Mouse (Mus musculus): ENCODE measurements around the gene Adra2c.

Adra2c gene

DNA sequence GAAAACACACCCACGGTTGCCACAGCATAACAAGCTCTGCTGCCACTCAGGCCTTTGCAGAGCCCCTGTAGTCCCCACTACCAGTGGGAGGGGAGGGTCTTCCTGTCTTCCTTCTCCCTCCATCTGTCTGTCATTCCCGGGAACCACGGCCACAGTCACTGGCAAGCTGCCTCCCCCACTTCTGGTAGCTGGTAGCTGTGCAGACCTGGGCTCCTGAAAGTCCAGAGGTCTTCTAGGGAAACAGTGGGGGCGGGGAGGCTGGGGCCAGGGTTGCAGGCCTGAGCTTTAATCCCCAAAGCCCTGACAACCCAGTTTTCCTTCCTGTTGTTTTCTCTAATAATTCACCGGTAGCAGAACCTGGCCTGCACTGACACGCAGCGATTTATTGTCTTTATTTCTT, 31.7 kb downstream of the Adra2c start:
- no peak for DNase-seq (ENCODE audit: extremely low read depth, low read depth)

DNA sequence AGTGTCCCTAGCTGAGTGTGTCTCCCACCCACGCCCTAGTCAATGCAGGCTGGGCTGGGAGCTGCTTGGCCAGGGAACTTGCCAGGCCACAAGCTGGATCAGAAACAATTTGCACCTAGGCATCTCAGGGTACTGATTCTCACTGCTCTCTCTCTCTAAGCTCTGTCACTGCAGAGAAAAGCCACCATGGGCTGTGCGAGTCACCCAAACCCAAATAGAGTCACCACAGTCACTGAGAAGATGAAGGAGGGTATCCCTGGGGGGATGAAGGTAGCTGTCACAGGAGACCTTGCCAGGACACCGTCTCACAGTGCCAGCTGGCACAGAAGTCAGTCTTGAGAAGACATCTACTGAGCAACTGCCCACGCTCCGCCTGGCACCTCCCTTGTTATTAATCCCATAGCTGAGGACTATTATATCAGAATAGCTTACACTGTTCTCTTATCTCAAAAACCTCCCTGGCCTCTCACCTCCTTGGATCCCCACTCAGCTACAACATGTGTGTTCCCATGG, 33.7 kb downstream of the Adra2c start:
- no peak for DNase-seq (ENCODE audit: extremely low read depth, low read depth)

DNA sequence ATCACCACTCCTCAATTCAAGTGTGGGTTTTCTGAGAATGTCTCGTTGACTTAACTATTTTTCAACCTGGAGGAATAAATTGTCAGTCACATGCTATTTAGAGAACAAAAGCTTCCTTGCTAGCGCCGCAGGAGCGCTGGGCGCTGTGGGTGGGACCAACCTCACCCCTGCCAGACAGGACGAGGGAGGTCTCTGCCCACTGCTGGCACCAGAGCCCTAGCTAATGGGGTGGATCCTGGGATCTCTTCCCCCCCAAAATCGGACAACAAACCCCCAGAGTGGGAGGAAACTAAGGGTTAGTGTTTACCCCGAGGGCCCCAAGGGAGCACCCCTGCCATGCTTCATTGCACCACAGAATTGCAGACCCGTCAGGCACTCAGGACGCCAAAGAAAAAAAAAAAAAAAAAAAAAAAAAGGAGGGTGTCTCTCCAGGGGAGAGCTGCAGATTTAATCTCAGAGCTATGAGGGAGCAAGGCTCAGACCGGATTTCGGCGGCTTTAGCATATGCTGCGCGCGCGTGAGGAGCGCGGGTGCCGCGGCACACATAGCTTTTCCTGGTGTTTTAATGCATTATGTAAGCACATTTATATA, 35.2 kb downstream of the Adra2c start:
- no peak for DNase-seq (ENCODE audit: extremely low read depth, low read depth)

DNA sequence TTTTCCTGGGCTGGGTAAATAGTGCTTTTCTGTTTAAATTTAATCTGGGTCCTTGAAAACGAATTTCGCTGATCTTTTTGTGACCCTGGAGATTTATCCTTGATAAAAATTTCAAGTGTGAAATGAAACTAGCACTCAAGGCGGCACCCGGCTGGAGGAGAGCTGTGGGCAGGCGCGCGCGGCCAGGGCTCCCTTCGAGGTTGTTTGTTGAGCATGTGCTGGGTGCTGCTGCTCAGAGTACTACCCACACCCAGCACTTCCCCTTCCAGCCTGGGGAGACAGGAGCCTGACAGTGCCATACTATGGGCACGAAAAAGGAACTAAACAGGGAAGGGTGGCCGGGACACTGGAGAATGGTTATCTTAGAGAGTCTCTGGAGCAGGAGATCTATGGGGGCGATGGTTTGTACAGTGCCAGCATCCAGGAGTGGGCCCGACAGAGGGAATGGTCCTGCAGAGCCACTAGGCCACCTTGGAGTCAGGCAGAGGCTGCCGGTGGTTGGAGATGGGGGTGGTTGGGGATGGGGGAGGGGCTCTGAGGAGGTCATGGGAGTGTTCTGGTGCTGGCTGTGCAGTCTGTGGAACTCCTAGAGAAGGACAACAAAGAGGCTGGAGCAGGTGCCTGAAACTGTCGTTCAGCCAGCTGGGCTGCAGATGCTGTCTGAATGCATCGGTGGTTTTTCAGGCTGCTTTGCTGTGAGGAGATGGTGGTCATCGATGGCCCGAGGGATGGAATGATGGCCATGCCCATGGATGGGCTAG, 35.9 kb downstream of the Adra2c start:
- no peak for DNase-seq (ENCODE audit: extremely low read depth, low read depth)

DNA sequence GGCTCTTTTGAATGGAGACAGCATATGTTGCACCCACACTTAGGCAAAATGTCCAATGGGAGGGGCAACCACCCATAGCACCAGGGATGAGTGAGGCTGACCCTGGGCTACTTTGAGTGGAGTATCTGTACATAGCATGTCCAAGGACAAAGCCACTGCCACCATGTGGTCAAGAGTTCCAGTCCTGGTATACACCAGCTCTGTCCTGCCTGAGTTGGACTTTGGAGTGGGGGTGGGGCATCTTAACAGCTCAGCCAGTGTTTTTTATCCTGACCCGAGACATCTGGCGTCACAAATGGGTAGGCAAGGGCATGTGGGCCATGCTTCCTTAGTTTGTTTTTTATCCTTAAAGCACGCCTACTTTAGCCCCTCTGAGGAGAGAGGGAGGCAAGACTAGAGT, 36.5 kb downstream of the Adra2c start:
- DNase-seq (ENCODE audit: extremely low read depth, low read depth): no peak

DNA sequence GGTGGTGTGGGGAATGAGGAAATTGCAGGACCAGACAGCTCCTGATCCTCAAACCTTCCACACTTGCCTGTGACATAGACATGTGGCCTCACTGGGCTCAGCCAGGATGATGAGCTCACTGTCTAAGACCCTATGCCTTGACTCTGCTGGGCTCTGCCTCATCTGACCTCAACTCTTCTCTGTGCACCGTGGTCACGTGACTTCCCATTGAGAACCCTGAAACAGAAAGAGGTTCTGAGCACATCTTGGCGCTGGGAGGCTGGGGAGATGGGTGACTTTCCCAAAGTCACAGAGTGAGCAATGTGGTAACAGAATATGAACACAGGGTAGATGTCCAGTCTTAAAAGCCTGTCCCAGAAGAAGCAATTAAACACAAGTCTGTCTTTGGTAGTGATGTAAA, 37.1 kb downstream of the Adra2c start:
- no peak for DNase-seq (ENCODE audit: extremely low read depth, low read depth)

DNA sequence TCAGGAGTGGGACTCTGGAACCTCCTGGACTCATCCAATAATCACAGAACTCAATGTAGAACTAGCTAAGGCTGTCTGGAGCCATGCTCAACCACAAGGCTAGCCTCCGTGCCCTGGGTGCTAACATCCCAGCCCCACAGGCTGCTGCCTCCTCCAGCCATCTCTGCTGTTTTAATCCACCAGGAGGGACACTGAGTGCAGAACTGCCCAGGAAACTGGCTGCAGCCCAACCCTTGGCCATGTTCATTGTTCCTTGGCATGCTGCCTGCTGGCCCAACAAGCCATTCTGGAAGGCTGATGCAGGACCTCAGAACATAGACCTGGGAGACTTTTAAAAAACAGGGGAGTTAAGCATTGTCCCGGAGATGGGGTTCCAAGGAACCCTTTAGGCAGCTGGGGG, 42.5 kb downstream of the Adra2c start:
- no peak for DNase-seq (ENCODE audit: extremely low read depth, low read depth)

DNA sequence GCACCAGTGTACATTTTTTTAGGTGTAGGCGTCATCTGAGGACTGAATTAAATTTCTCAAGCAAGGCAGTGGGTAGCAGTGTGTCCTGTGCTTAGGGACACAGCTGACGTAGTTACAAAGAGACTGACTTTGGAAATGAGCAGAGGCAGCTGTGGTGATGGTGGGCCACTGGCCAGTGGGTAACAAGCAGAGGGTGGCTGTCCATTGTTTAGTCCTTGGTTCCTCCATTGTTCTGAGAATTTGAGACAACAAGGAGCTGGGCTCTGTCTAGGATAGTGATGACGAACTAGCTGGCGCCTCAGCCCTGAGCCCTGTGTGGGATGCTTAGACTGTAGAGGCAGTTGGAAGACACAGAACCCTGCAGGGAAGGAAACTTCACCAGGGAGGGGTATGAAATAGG, 52.7 kb downstream of the Adra2c start:
- DNase-seq (ENCODE audit: extremely low read depth, low read depth): no peak
